Mouse (Mus musculus): ENCODE results near the gene Gsta3. TPM values are rescaled to one million over a fixed set of nuclear protein-coding genes. Genes with fewer than 3 reads are reported as not detected.

The Gsta3 gene
- polyA plus RNA-seq, 1 experiment from 2014 or later, result 15.6 TPM

Other genes with a start within 250 kb of the Gsta3 start
- 6.4 and 6.9 TPM in 2 replicates for gene Tram2, start 161.4 kb upstream of the Gsta3 start, polyA plus RNA-seq (2015; fragmentation: Nextera tagmentation; extraction: Ambion mirVana)
- 13.5 and 13.7 TPM in 2 replicates for gene Tmem14a, start 22.0 kb upstream of the Gsta3 start, polyA plus RNA-seq (2015; fragmentation: Nextera tagmentation; extraction: Ambion mirVana)
- not detected in 2 replicates for gene Khdc1a, start 109.1 kb downstream of the Gsta3 start, polyA plus RNA-seq (2015; fragmentation: Nextera tagmentation; extraction: Ambion mirVana)
- not detected in 2 replicates for gene Khdc1c, start 127.7 kb downstream of the Gsta3 start, polyA plus RNA-seq (2015; fragmentation: Nextera tagmentation; extraction: Ambion mirVana)
- gene Khdc1b, start 143.0 kb downstream of the Gsta3 start, polyA plus RNA-seq (2015; fragmentation: Nextera tagmentation; extraction: Ambion mirVana), result not detected in 2 replicates

Data from intestine, embryonic 15.5 days (tissue).